Mouse (Mus musculus): ENCODE measurements around the gene Ldhc.
A peak's percentile ranks its signal among the peaks of the same experiment; 100 is the strongest.
"Not testable (repeated sequence)": the region's sequence is repeated elsewhere in the genome, so short reads cannot be mapped to it uniquely, and the experiment has no call there.

Gene Ldhc

GRCm38 (mm10) chr7:46860996-46861395, at the start of gene Ldhc:
Ldhc (plus strand) TSS chr7:46861203.
- no peak for DNase-seq

GRCm38 (mm10) chr7:46814012-46814411, 47.0 kb upstream of the Ldhc start:
- no peak for DNase-seq

GRCm38 (mm10) chr7:46820876-46821632, 39.9 kb upstream of the Ldhc start:
- DNase-seq = peak in 1 of 2 experiments; percentile 71

GRCm38 (mm10) chr7:46827046-46827802, 33.8 kb upstream of the Ldhc start:
- DNase-seq = peak; percentile 66 to 85

GRCm38 (mm10) chr7:46827803-46828184, 33.2 kb upstream of the Ldhc start:
- DNase-seq = no peak

GRCm38 (mm10) chr7:46829911-46830310, 31.1 kb upstream of the Ldhc start:
- DNase-seq = peak in 1 of 2 experiments; percentile 52

- no peak for DNase-seq
These were observed 30.0 kb upstream of the Ldhc start for GRCm38 (mm10) chr7:46830799-46831590.

- no peak for DNase-seq
These were observed 29.3 kb upstream of the Ldhc start for GRCm38 (mm10) chr7:46831693-46832092.

GRCm38 (mm10) chr7:46832112-46832810, 28.7 kb upstream of the Ldhc start:
- not testable (repeated sequence) for DNase-seq

- peak; percentile 86 to 91 for DNase-seq
These were observed 27.7 kb upstream of the Ldhc start for GRCm38 (mm10) chr7:46833266-46833665.

GRCm38 (mm10) chr7:46833670-46834255, 27.2 kb upstream of the Ldhc start:
- no peak for DNase-seq

- DNase-seq = no peak
These were observed 25.9 kb upstream of the Ldhc start for GRCm38 (mm10) chr7:46834994-46835610.

- DNase-seq = no peak
These were observed 24.6 kb upstream of the Ldhc start for GRCm38 (mm10) chr7:46836357-46836756.

GRCm38 (mm10) chr7:46837073-46837472, 23.9 kb upstream of the Ldhc start:
- DNase-seq = no peak

GRCm38 (mm10) chr7:46838104-46838671, 22.8 kb upstream of the Ldhc start:
- peak; percentile 62 to 74 for DNase-seq

GRCm38 (mm10) chr7:46838891-46839302, 22.1 kb upstream of the Ldhc start:
- peak; percentile 86 to 90 for DNase-seq

- peak; percentile 80 to 84 for DNase-seq
These were observed 21.6 kb upstream of the Ldhc start for GRCm38 (mm10) chr7:46839446-46839845.

GRCm38 (mm10) chr7:46839861-46840260, 21.1 kb upstream of the Ldhc start:
- no peak for DNase-seq

GRCm38 (mm10) chr7:46840326-46840725, 20.7 kb upstream of the Ldhc start:
- no peak for DNase-seq

GRCm38 (mm10) chr7:46840787-46841525, 20.0 kb upstream of the Ldhc start, which contains the start of gene Ldha:
Ldha (plus strand) TSS chr7:46841475.
- DNase-seq = no peak

- no peak for DNase-seq
These were observed 18.7 kb upstream of the Ldhc start for GRCm38 (mm10) chr7:46842278-46842677.
